Mouse (Mus musculus): Measurements from ENCODE around the gene Elovl7.

The Elovl7 gene

GRCm38 (mm10) chr13:108214081-108214484 is at the start of gene Elovl7:
Elovl7 (plus strand) TSS chr13:108214404.
- DNase-seq (ENCODE audit: low spot score), result peak; percentile 58

DNA sequence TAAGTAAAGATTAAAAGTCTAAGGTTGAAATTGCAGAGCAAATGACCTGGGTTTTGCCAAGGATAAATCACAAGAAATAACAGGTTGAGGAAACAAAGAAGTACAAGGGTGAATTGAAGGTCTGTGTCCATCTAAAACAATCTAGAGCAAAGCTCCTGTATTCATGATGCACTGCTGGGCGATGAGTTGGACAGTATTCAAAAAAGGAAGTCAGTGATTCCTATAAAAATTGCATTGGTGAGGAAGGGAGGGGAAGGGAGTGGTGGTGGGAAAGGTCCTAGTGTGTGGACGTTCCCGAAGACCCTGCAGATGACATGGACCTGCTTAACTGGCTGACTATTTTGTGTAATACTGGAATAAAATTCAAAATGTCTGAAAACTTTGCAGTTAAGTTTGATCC is 49.6 kb upstream of the Elovl7 start:
- no peak for DNase-seq (ENCODE audit: low spot score)

DNA sequence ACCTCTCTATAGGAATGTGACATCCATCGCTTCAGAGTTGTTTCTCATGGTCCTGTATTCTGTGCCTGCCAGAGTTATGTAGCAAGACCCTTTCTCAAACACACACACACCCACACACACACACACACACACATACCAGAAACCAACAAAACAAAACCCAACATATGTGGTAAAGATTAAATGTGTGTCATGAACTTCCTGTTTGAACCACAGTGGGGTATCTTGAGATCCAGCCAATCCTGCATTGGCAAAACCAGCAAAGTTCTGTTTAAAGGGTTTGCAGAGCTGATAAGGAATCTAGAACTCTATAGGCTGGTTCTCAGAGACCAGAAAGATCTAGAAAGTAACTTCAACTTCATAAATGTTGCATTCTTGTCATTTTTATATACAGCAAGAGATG is 44.2 kb upstream of the Elovl7 start:
- DNase-seq (ENCODE audit: low spot score), result no peak

DNA sequence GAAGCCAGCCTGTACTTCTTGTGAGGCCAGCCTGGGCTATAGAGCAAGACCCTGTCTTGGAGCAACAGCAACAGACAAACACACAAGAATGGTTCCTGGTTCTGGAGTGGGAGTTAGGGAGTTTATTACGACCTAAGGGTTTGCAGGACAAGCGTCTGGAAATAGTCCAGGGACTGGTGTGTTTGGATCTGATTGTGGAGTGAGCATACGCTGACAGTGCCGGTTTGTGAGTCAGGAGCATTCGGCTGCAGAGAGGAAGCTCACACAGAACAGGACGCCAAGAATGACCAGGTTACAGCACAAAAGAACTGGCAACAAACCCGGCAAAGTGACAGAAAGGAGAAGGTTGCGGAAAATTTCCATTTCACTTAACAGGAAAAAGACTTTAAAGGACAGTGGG is 43.7 kb upstream of the Elovl7 start:
- no peak for DNase-seq (ENCODE audit: low spot score)

- DNase-seq (ENCODE audit: low spot score), result no peak
Measured at GRCm38 (mm10) chr13:108179618-108180017, 34.6 kb upstream of the Elovl7 start.

DNA sequence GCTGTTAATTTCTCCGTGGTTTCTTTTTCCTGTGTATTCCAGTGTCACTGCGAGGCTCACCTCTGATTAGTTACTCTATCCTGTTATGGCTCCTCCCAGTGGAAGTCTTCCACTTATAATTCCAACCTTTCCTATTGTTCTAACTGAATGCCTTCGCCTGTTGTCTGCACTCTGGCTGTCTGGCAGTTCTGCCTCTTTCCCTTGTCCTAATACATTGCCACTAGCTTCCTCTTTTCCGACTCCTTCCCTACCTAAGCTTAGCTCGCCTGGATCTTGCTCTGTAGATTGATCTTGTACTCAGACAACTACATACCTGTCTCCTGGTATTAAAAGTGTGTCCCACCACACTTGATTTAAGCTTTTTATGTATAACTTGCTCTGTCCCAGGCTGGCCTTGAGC is 33.4 kb upstream of the Elovl7 start:
- DNase-seq (ENCODE audit: low spot score), result no peak

DNA sequence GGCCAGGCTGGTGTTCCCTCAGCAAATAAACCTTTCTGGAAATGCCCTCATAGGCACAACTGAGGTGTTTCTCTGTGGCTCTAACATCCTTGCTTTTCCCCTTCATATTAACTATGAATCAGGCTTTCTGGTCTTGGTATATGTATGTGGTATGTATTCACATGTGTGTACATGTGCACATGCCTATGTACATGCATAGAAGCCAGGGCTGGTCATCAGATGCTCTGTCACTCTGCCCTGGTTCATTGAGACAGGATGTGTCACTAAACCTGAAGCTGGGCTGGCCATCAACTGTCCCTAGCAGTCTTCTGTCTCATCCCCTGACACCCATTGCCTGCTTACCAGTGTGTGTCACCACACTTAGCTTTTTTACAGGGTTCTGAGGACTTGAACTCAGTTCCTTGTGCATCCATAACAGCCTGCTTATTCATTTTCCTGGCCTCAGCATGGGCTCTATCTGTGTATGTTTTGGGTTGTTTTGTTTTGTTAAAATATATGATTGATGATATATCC is 29.4 kb upstream of the Elovl7 start:
- no peak for DNase-seq (ENCODE audit: low spot score)

GRCm38 (mm10) chr13:108185530-108185929 is 28.7 kb upstream of the Elovl7 start:
- DNase-seq (ENCODE audit: low spot score), result no peak

- no peak for DNase-seq (ENCODE audit: low spot score)
Measured at GRCm38 (mm10) chr13:108187994-108188393, 26.2 kb upstream of the Elovl7 start.

GRCm38 (mm10) chr13:108191074-108191720 is 23.0 kb upstream of the Elovl7 start:
- DNase-seq (ENCODE audit: low spot score), result peak; percentile 31

DNA sequence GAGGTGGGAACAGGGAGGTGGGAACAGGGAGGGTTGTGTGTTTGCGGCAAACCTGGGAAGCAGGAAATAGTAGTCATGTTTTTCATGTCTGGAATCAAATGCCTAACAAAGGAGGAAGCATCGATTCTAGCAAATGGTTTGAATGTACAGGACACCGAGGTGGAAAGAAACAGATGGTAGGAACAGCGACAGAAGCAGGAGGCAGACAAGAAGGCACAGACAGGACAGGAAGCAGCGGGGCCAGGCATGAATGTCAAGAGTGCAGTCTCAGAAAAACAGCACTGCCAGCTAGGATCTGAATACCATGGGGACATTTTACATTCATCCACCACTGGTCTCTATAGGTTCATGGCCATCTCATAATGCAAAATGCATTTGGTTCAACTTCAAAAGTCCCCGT is 18.7 kb upstream of the Elovl7 start:
- DNase-seq (ENCODE audit: low spot score), result no peak

GRCm38 (mm10) chr13:108204857-108205256 is 9.3 kb upstream of the Elovl7 start:
- DNase-seq (ENCODE audit: low spot score), result no peak

GRCm38 (mm10) chr13:108207447-108207846 is 6.8 kb upstream of the Elovl7 start:
- DNase-seq (ENCODE audit: low spot score), result no peak

DNA sequence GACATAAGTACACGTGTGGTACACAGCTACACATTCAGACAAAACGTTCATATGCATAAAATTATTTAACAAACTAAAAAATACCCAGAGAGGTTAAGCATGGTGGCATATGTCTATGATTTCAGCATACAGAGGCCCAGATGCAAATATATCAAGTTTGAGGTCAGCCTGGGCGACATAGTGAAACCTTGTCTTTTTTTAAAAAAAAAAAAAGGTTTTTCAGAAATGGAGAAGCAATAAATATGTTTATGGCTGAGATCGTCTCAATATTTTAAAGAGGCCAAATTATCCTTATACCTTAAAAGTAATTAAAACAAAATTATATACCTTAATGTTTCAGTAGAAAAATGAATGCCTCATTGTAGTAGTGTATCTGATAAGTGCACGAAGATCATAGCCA is 6.1 kb upstream of the Elovl7 start:
- DNase-seq (ENCODE audit: low spot score), result no peak

DNA sequence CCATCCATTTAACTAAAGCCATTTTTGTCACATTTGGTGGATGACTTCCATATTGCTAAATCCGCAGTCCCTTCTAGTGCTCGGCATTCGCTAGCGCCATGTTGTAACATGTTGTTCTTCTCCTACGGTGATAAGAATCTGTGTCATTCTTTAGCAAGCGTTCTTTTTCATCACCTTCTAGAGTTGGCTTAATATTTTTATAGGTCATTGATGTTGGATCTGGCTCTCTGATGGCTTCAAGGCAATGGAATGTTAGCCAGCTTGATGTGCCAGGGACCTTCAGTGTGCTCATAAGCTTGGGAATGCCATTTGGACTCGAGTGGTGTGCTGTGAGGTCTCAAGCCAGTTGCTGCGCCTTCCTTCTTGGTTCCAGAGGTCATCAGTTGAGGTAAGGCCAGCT is 3.2 kb upstream of the Elovl7 start:
- no peak for DNase-seq (ENCODE audit: low spot score)

DNA sequence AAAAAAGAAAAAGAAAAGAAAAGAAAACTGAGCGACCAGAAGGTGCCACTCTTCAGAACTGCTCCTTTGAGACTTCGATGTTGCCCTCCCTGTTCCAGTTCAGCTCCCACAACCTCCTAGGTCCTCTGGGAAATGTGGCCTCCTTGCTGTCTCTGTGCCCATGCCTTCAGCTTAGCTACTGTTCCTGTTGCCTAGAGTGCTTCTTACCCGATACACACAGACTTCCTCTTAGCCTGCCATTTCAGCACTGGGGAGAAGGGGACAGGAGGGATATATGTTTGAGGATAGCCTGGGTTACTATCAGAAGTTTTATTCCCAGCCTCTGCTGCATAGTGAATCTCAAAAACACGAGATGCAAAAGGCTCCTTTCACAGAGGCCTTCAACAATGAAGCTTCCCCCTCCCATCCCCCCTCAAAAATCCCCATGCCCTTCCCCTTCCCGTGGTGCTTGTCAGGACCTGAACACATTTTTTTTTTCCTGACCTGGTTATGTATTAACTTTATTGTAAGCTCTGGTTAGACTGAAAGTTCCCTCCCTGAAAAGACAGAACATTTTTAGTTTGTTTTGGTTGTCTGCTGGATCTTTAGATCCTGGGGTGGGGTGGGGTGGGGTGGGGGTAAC is 1.7 kb upstream of the Elovl7 start:
- no peak for DNase-seq (ENCODE audit: low spot score)

DNA sequence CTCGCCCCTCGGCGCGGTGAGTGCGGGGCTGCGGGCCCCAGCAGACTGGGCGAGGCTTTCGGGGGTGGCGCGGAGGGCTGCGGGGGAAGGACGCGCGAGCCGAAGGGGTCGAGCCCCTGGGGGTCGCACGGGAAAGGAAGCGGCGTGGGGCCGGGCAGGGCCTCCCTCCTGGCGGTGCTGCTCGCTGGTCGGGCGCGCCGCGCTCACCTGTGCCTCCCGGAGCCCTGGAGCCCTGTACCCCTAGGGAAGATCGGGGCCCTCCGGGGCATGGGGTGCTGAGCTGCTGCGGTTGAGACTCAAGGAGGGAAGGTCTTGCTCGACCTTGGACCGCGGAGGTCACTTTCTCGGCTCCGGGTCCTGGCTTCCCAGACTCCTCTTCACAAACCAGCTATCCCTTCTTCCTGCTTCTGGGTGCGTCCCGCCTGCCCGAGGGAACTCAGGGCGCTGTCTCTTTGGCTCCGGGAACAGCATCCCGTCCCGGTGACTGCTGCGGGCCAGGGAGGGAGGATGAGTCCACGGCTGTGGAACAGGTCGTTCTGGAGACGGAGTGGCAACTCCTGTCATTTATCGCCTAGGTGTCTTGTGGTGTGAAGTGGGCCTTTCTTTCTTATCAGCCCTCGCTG is 392 bp downstream of the Elovl7 start:
- DNase-seq (ENCODE audit: low spot score), result no peak

DNA sequence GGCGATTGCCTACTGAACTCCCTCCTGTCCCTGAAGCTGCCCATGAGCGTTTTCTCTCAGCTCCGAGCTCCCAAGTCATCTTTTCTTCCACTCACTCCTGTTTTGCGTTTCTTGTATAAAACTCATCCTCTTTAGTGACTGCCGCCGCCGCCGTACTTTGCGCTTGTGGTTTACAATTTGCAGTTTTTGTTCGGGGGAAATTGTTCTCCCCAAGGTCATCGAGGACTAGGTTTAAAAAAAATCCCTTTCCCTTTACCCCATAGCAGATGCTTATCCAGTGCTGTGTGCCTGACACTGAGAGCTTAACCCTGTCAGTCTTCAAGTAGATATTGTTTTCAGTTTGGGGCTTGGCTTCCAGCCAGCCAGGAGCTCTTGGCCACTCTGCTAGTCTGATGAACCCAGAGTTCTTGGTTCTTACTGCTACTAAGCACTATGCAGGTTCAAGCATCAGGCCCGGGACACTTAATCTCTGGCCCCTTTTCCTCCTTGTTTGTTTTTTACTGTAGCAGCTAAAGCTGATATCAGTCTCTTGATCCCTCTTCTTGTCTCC is 1.1 kb downstream of the Elovl7 start:
- DNase-seq (ENCODE audit: low spot score), result no peak

DNA sequence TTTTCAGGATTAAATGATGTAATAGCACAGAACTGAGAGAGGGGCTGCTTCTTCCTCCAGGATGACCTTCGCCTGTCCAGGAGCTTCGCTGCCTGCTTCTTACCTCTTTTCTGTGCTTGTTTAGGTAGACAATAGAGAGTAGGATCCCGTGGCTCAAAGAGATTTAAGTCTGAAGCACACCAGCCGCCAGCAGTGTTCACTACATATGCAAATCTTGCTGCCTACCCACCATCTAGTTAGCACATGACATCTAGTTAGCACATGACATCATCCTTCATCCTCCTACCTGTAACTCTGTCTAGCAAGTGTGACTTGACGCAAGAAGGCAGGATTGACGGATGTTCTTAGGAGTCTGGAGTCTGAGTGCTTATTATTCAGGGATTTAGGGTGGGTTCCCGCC is 5.6 kb downstream of the Elovl7 start:
- DNase-seq (ENCODE audit: low spot score), result no peak

- no peak for DNase-seq (ENCODE audit: low spot score)
Measured at GRCm38 (mm10) chr13:108229191-108229590, 15.0 kb downstream of the Elovl7 start.

DNA sequence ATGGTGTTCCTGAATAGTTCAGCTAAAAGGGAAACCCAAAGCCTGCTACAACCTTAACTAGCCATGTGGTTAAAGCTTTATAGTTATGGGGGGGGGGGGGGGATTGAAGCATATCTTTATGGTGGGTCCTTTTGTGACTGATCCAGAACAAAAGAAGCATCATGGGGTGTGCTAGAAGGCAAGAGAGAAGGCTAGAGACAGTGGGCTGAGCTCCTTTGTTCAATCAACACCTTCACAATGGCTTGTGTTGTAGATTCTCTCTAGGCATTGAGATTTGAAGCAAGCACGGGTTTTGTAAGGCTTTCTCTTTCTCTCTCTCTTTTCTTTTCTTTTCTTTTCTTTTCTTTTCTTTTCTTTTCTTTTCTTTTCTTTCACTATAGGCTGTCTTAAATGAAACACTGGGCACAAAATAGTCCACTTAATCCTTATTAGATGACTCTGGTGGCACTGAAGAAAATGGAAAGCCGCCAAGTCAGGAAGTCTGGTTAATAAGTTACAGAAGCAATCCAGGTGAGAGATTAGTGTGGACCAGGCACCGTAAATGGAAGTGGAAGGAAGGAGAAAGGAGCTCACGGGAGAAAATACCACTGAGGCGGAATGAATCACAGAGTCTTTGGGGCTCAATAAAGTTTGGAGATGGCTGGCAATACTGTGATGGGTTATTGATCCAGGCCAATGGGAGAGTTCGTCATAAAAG is 15.6 kb downstream of the Elovl7 start:
- no peak for DNase-seq (ENCODE audit: low spot score)

DNA sequence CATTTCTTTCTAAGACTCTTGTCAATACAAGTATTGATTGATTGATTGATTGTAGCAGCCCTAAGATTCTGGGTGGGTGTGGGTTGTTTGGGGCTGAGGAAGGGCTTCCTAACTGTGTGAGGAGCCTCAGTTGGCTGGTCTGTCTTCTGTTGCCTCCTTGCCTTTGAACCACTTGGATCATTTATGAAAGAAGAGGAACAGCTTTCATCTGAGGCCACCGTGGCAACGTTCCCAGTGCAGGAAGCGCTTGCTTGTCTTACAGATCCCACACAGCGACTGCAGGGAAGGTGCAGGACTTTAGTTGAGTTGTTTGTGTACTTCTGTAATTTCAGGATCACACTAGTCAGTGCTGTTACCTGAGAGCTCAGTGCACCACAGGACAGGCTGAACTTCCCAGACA is 25.8 kb downstream of the Elovl7 start:
- DNase-seq (ENCODE audit: low spot score), result no peak

GRCm38 (mm10) chr13:108241715-108242114 is 27.5 kb downstream of the Elovl7 start:
- DNase-seq (ENCODE audit: low spot score), result no peak
